Mouse (Mus musculus) monocyte, adult 5-6 weeks (primary cell): ENCODE measurements around the gene Acbd5. TPM values are rescaled to one million over a fixed set of nuclear protein-coding genes. Genes with fewer than 3 reads are reported as not detected.

Experiments
- ATAC-seq: fragments of 153-309, 156-312 bp; replicated peaks from 2 replicates; pipeline ENCODE4 v1.8.0; 2017; ENCODE audit warnings: mild to moderate bottlenecking; ENCODE audit not compliant: low TSS enrichment, insufficient number of reproducible peaks, severe bottlenecking, poor library complexity, low FRiP score
- total RNA-seq: library from RNA; stranded (forward); fragments of 200-1000, 200-491, 200-594 nt; gene quantifications from 3 replicates; pipeline ENCODE4 v1.2.3, GENCODE M21; 2017

The Acbd5 gene
- total RNA-seq, 1 experiment from 2014 or later: 81.4 TPM

DNA sequence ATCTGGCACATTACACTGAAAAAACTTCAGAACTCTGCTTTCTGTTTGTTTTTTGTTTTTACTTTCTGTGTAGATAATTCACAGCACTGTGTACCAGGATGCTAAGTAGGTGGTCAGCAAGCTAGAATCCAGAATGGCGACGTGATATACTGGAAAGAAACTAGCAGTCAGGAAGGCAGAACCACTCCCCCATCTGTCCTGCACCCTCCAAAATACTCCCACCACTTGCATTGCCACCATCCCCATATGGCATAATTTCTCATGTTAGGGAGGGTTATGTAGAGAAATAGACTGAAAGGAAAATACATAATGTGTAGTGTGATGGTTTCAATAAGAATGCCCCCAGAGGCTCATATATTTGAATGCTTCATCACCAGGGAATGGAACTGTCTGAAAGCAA is 16.1 kb upstream of the Acbd5 start:
- ATAC-seq: no peak

GRCm38 (mm10) chr2:23052523-23052922 is 15.4 kb upstream of the Acbd5 start:
- peak; percentile 93 for ATAC-seq

- peak; percentile 15 for ATAC-seq
Measured at GRCm38 (mm10) chr2:23068370-23068737, 387 bp downstream of the Acbd5 start.

GRCm38 (mm10) chr2:23068894-23069744 is 1.2 kb downstream of the Acbd5 start:
- peak; percentile 72 for ATAC-seq

- ATAC-seq: no peak
Measured at GRCm38 (mm10) chr2:23070491-23070890, 2.5 kb downstream of the Acbd5 start.

DNA sequence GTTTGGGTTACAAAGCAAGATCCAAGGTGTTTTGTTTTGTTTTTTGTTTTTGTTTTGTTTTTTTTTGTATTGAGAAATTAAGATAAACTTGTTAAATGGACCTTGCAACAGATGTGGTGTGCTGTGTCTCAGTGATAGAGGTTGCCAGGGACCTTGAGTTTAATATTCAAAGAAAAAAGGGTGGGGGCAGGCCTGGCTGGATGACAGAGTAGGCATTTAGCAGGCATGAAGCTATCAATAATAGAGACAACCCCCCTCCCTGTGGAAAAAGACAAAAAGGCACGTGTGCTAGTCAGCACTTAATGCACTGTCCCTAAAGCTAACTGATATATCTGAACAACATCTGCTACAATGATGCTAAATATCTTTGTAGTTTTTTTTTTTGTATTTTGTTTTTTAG is 3.4 kb downstream of the Acbd5 start:
- ATAC-seq: no peak

DNA sequence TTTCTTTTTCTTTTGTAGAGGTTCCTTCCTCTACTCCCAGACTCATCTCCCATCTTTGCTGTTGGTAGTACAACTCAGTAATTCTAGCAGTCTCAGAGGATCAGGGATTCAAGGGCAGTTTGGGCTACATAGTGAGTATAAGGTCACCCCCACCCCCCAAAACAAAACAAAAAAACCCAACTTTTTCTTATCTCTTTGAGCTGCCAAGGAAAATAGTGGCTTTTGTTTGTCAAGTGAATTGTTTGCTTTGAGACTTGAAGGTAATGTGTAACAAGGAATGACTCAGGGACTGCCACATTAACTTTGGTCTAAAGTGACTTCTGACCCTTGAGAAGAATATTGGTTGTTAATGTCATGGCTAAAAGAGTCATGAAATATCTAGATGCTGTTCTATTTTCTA is 7.9 kb downstream of the Acbd5 start:
- no peak for ATAC-seq

DNA sequence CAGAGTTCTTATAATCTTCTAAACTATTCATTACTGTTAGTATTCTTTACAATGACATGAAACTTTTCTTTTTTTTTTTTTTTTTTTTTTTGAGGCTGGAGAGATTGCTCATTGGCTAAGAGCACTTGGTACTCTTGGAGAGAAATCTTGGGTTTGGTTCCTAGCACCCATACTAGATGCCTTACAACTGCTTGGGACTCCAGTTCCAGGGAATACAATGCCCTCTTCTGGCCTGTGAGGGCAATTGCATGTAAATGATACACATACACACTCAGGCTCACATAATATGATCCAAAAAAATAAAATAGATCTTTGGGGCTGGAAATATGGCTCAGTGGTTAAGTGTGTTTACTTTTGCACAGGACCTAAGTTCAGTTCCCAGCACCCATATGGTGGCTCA is 8.8 kb downstream of the Acbd5 start:
- no peak for ATAC-seq

- 0 out of 2 replicates have a peak, but pooled peaks have one; percentile 50 for ATAC-seq
Measured at GRCm38 (mm10) chr2:23077693-23078092, 9.7 kb downstream of the Acbd5 start.

DNA sequence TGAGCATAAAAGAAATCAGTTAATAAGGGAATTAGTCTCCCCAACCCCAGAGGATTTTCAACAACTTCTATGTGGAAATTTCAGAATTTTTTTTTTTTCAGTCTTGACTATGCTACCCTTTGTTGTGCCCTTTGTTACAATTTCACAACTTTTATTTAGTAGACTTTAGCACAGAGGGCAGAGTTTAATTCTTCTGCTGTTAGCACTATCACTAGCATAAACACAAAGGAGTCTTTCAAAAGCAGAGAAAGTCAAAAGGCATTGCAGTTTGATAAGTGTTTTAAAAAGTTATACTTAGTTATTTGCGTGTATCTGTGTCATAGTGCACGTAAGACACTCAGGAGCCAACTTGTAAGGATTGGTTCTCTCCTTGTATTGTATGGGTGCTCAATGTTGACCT is 10.6 kb downstream of the Acbd5 start:
- ATAC-seq: no peak

- no peak for ATAC-seq
Measured at GRCm38 (mm10) chr2:23084540-23084939, 16.6 kb downstream of the Acbd5 start.

GRCm38 (mm10) chr2:23092216-23092615 is 24.2 kb downstream of the Acbd5 start:
- ATAC-seq: peak; percentile 81; the same call in 1 of the 2 replicates

DNA sequence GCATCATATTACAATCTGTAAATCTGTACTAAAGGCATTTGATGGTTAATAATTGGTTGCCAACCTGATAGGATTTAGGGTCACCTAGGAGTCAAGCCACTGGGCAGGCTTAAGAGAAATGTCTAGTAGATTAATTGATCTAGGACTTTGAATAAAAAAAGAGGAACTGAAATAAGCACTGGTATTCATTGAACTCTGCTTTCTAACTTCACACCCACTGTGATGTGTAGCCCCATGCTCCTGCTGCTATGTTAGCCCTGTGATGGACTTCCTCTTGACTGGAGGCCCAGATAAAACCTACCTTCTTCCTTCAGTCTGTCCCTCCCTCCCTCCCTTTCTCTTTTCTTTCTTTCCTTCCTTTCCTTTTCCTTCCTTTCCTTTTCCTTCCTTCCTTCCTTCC is 29.1 kb downstream of the Acbd5 start:
- peak; percentile 58 for ATAC-seq

DNA sequence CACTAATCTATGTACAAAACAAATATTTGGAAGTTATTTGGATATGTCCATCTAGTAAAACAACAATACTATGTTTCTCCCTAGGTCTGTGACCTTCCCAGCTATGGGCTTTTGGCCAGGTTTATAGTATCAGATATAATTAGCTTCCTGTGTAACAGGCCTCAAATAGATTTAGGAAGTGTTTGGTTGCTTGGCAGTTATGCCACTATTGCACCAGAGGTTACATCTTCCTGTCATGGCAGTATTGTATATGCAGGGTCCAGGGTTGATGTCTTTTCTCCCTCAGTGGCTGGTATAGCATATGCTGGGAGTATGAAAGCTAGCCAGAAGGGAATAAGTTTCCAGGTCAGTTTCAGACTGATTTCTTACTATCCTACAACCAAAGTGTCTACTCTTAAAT is 34.3 kb downstream of the Acbd5 start:
- no peak for ATAC-seq

DNA sequence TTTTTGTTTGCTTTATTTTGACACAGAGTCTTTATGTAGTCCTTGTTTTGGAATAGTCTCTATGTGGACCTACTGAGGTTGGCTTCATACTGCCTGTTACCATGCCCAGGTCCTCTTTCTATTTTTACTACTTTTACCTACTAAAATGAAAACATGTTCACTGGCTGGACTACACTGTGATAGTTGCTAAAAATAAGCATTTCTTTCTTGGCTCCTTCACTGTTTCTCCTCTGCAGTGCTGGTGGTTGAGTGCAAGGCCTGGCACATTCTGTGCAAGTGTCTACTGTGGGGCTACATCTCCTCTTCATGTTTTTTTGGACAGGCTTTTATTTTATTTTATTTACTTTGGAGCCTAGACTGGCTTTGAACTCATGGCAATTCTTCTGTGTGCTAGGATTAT is 51.6 kb downstream of the Acbd5 start:
- ATAC-seq: no peak

DNA sequence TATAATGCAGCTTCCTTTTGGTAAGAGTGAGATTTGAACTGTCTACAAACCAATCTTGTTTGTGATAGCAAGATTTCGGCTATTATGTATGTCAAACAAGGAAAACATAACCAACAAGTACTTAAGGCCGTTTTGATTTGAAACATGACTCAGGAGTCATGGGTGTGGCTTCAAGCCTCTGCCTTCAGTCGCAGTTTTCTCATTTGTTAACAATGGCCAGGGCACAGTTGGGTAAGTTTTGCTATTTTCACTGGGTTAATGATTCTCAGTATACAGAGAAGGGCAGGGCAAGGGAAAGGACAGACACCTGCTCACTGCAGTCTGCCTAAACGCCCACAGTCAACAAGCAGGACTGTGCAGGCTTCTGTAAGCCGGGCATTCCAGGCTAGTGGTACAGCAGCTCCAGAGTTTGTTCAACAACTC is 87.2 kb downstream of the Acbd5 start:
- ATAC-seq: no peak

DNA sequence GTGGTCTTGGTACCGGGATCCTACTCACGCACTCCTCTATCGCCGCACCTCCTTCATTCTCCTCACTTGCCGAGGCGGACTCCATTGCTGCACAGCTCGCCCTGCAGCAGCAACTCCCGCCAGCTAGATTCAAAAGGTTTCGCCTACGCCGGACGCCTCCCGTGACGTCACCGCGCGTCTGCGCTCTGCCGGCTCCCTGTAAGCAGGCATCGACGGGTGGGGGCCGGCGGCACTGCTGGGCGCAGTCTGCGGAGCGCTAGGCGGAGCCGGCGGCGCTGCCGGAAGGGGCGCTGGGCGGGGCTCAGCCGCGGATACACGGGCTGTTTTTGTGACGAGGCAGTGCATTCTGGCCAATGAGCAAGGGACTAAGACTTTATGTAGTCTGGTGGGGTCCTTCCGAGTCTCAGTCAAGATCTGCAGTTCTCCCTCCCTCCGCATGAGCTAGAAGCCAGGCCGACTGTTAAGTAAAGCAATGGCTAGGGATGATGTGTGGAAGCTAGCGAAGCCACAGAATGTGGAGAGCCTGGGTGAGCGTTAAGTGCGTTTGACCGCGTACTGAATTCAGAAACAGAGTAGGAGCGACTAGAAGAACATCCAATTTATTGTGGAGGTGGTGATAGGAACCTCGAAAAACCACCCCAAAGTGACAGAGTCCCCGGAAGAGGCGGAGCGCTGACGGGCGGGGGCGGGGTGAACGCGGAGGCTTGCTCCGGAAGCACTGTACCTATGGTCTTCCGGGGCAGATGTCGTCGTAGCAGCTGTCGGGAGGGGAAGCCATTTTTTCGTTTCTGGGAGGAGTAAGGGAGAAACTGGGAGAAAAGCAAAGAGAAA is 88.0 kb downstream of the Acbd5 start, which contains the start of the genes Mastl and Yme1l1:
TSS of gene Mastl (minus strand) at position 248 of the 831 bp plus-strand sequence.
TSS of gene Yme1l1 (plus strand) at position 593 of the 831 bp plus-strand sequence.
- ATAC-seq: peak; percentile 82

GRCm38 (mm10) chr2:23156608-23157081 is 88.7 kb downstream of the Acbd5 start:
- ATAC-seq: peak; percentile 11; the same call in 1 of the 2 replicates
